Mouse (Mus musculus) heart, adult 18-20 months (tissue): Measurements from ENCODE around the gene Gucy1b2. TPM values are rescaled to one million over a fixed set of nuclear protein-coding genes. Genes with fewer than 3 reads are reported as not detected.

Experiments
- DNase-seq, 2 experiments: peaks; one replicate each; pipeline ENCODE4 v3.0.0; 2021 to 2022; ENCODE audit warnings: mixed read lengths in 1 of 2
- total RNA-seq, 2 experiments: library from RNA; stranded (reverse); gene quantifications; 2 replicates each; pipeline ENCODE4 v1.2.3; 2021

Gene Gucy1b2
- total RNA-seq, 2 experiments from 2014 or later: 0.15 TPM; not detected in 1

DNA sequence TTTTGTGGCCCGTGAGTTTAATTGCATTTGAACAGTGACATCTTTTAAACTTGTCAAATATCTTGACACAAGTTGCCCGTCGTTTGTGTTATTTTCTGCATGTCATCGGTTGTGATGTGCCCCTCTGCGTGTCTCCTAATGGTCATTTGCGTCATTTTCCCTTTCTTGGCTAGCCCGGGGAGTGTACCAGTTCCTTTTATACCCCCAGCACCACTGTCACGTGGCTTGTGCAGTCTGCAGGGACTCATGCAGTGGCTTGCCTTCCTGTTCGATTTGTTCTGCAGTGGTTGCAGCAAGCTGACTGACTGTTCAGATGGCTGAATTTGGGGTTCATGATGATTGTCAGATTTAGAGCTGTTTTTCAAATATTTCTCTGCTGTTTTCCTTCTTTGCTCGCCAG, 82.1 kb downstream of the Gucy1b2 start:
- DNase-seq: no peak

DNA sequence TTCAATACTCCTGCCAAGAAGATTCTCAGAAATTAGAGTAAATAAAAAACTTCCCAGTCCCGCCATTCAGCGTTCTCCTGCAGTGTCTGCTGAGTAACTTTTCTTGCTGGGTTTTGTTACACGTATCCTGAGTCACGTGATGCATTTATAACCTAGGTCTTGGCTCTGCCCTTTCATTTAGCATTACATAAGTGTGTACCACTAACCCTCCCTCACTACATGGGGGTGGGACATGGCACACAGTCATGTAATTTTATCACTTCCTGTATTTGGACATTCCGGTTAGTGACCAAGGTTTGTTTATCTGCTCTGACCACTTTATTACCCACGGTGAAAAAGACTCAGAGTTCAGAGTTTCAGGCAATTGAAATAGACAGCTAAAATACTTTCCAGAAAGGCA, 85.3 kb downstream of the Gucy1b2 start:
- DNase-seq: peak; percentile 78 to 81

DNA sequence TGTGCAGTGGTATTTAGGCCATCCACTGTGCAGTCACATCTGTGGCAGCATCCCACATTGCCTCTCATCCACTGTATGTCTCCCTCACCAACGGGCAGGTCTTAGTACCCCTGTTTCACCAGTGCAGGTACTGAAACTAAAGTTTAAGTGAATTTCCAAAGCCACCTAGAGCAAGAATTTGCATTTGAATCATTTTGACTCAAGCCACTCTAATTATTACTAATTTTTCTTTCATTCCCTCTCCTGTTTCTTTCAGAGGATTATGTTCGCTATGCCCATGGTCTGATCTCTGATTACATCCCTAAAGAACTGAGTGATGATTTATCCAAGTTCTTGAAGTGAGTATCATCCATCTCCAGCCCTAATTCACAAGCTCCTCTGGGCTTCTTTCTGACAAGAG, 92.3 kb downstream of the Gucy1b2 start:
- DNase-seq: no peak

DNA sequence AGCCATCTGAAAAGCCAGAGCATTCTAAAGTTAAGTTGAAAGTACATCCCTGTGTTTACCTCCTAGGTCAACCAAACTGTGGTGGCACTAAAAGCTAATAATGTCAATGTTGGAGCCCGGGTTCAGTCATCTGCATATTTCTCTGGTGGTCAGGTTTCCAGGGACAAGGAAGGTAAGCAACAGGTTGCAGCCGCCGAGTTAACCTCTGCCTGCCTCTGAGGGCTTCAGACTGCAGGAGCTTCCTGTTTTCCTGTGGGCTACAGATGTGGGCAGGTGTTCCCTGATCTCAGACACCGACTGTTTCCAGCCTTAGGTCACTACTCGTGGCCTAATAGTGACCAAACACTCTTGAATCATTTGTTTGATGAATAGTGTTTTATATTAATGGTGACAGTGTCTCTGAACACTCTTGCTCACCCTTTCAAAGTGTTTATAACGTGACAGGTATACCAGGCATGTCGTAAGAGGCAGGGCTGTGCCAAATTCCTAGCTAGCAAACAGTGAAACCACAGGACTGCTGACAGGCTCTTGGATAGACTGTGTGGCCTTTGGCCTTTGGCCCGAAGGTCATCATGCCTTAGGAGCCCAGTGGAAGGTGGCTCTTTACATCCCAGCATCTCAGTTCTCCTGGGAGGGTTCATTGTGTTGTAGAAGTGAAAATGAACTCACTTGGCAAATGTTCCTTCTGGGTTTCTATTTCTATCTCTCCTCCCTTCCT, 94.7 kb downstream of the Gucy1b2 start:
- no peak for DNase-seq

DNA sequence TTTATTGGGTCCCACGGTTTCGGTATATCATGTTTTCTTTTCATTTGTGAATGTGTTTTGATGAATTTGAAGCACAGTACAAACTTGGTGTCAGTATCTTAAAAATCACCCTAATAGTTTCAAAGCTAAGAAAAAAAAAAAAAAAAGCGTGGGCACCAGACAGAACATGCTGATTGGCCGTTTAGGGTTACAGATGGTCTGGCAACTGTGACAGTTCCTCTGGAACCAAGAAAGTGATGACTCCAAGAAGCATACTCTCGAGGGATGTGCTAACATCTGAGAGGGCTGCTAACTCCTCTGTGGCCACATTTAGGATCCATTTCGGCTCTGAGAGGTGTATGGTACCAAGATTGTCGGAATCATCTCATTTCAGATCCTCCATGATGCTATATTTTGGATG, 100.9 kb downstream of the Gucy1b2 start:
- no peak for DNase-seq

DNA sequence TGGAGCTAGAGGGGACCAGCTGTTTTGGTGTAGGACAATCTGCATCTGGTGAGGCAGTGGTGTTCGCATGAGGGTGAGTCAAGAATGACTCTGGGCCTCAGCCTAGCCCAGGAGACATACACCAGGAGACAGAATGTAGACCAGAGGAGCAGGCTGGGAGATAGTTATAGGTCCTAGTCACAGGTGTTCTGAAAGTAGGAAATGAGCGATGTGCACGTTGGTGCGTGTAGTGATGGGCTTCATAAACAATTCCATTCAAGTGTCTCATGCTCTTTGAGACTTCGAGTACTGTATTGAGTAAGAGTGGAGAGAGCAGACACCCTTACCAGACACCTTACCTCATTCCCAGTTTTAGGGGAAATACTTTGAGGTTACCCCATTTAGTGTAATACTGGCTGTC, 102.3 kb downstream of the Gucy1b2 start:
- no peak for DNase-seq

DNA sequence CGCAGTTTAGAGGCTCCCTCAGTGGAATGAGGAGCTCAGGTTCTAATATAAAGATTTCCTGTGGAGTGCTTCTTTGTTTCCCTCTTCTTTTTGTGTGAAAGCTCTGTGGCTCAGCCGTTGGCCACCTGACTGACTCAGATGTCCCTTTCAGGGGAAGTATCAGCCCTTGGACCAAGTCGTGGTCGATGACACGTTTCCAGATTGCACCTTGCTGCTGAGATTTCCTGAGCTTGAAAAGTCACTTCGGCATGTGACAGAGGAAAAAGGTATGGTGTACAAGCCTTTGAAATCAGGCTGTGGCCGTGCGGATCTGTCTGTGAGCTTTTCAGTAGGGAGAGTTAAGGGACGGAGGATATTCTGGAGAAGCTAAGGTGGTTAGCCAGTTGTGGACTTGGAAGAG, 102.7 kb downstream of the Gucy1b2 start:
- DNase-seq: no peak

DNA sequence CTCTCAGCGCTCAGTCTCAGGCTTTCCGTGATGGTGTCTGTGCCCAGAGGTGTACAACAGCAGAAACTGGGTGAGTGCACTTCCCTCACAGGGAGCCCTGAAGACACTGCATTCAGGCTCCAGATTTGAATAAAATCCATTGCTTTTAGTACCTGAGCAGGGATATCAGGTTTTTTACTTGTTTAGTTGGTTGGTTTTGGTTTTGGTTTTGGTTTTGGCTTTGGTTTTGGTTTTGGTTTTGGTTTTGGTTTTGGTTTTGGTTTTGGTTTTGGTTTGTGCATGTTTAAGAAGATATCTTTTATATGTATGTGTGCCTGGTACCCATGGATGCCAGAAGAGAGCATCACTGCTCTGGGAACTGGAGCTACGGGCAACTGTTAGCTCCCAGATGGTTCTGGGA, 105.2 kb downstream of the Gucy1b2 start:
- no peak for DNase-seq

DNA sequence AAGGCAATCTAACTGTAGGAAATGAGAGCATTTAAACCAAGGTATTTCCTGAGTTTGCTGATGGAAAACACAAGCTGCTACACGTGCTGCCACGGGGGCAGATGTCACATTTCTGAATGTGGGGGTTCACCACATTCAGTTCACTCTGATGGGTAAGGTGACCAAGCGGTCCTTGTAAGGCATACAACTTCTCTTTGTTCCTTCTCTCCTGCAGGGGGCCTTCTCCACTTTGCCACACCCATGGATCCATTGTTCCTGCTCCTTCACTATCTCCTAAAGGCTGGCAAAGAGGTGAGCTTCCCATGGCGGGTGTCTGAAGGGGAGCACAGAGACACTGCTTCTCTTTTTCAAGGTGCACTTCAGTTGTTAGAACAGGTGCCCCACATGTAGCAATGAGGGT, 105.9 kb downstream of the Gucy1b2 start:
- DNase-seq: no peak

DNA sequence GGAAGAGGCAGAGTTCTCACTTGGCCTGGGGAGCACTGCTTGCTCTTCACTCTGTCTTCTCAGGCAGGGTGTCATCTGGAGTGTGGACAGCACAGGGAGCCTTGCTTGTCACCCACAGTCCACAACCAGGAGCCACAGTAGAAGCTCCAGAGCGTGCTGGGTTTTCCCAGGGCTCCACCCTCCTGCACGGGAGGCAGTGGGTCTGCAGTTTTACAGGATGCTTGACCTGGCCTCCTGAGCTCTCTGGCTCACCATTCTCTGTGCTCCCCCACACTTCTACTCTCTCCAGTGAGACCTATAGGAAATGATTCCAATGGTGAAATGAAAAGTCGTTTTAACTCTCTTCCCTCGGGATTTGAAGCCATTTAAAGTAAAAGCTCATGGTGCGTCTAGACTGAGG, 106.3 kb downstream of the Gucy1b2 start:
- no peak for DNase-seq

DNA sequence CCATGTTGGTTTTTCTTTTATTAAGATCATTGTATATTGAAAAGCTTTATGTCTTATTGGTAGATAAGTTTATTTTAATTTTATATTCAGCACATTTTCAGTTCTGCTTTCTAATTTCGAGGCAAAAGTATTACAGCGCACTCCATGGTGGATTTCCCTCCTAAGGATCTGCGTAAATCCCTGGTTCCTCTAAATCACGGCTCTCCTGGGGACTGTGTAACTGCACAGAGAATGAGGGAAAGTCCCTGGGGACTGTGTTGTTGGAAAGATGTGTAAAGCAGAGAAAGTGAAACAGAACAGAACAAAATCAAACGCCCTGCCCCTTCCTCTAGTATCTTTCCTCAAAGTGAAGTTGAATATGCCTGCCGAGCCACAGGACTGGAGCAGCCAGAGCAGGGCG, 109.0 kb downstream of the Gucy1b2 start:
- peak; percentile 38 to 47 for DNase-seq

DNA sequence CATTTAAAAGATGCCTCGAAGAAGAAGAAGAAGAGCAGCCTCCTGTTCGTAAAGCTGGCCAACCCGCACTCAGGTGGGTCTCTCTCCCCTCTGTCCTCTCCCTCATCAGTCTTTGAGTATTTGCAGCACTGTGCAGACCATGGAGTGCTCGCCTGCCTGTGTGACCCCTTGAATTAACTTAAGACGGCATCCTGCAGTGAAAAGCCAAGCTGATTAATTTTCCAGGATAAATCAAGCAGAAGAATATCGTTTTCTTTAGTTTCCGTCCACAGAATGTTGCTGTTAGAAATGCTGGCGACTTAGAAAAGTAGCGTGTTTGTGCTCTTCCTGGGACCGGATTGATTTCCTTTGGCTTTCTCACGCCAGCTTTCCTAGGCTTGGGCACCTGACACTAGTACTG, 109.5 kb downstream of the Gucy1b2 start:
- no peak for DNase-seq

Other genes with a start within 250 kb of the Gucy1b2 start
- 1 to 10 TPM; 7.4 to 9.4 TPM for gene Rnaseh2b, start 163.7 kb downstream of the Gucy1b2 start, total RNA-seq
- gene Dleu7, start 163.2 kb downstream of the Gucy1b2 start, total RNA-seq: not detected
- gene Fam124a, start 99.4 kb upstream of the Gucy1b2 start, total RNA-seq: 1 to 10 TPM; 3.8 to 3.9 TPM
- not detected for gene Gm4131, start 110.6 kb upstream of the Gucy1b2 start, total RNA-seq
- not detected for gene Serpine3, start 207.4 kb upstream of the Gucy1b2 start, total RNA-seq